Mouse (Mus musculus) spleen, embryonic (tissue): ENCODE results near the gene Noa1.

ENCODE experiments used
- CTCF ChIA-PET: fragments of 350-600 bp; sonication (Branson Sonifier 250); formaldehyde crosslinking; loops from one replicate; lab custom pipeline; 2022; lab: Charles Lee

Gene Noa1

GRCm38 (mm10) chr5:77309924-77310772 lies at the start of gene Noa1, which contains the start of gene Polr2b:
Noa1 (minus strand) TSS chr5:77310084.
Polr2b (plus strand) TSS chr5:77310147.
- CTCF ChIA-PET: no interaction called here

DNA sequence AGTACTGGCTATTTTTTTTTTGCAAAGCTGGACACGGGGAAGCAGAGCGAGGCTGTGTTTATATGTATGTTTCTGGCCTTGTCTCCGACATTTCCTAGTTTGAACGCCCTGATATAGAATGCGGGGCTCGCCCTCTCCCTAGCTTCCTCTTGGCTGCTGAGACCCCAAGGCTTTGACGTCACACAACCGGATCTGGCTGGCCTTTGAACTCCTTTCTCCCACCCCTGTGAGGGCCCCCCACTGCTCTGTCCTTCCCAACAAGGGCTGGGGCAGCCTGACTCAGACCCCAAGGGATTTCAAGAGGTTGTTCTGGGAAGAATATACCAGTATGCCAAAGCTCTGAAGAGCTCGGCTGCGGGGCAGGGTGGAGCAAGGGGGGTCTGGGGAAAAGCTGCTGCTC lies 48.5 kb upstream of the Noa1 start:
- CTCF ChIA-PET: interaction anchor here (0.7 kb wide), 1 partner anchor 60 kb away, joined by 4 read pairs; no protein-coding TSS in a partner anchor

- CTCF ChIA-PET: no interaction called here
Measured at GRCm38 (mm10) chr5:77357405-77358149, 47.7 kb upstream of the Noa1 start.

- CTCF ChIA-PET: interaction anchor here (1.6 kb wide), 1 partner anchor 8 kb away, joined by 4 read pairs; no protein-coding TSS in a partner anchor
Measured at GRCm38 (mm10) chr5:77355307-77356265, 45.7 kb upstream of the Noa1 start.

- CTCF ChIA-PET: interaction anchor here (1.6 kb wide), 1 partner anchor 9 kb away, joined by 4 read pairs; no protein-coding TSS in a partner anchor
Measured at GRCm38 (mm10) chr5:77354361-77354787, 44.5 kb upstream of the Noa1 start.

- CTCF ChIA-PET: interaction anchor here (0.6 to 0.7 kb wide), 4 partner anchors 31 to 1376 kb away, joined by 5 to 15 read pairs (median 6); no protein-coding TSS in a partner anchor
Measured at GRCm38 (mm10) chr5:77351691-77352090, 41.8 kb upstream of the Noa1 start.

- CTCF ChIA-PET: no interaction called here
Measured at GRCm38 (mm10) chr5:77349971-77350658, 40.2 kb upstream of the Noa1 start.

GRCm38 (mm10) chr5:77348901-77349300 lies 39.0 kb upstream of the Noa1 start:
- CTCF ChIA-PET: no interaction called here

DNA sequence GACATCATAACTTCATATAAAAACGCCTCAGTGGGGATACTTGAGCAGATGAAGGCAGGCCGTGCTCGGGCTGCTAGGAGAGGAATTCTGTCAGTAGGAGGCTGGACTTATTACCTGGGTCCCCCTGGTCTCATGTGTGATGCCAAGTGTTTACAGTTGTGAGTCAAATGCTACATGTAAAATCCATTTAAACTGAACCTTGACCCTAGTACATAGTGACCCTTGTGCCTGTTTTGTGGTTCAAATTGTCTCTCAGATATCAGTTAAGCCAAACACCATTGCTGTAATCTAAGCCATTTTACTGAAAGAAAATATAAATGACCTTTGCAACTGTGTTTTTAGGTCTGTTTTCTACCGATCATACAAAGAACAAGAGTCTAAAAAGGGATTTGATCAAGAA lies 30.1 kb upstream of the Noa1 start:
- CTCF ChIA-PET: no interaction called here

DNA sequence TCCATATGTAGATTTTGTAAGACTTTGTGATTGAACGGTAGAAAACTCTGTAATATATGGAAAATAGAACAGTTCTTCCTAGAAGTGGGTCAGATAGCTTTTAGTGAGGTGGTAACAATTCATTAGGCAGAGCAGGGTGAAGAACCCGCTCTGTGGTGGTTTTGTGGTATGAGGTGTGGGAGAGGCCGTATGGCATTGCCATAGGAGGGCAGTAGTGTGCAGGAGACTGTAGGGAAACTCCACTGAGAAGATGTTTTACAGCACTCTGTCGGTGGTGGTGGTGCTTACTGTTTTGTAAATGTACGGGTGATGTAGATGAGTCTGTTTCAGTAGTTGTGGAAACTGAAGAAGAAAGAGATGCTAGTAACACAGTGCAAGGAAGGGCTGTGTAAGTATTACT lies 20.3 kb upstream of the Noa1 start:
- CTCF ChIA-PET: no interaction called here

- CTCF ChIA-PET: no interaction called here
Measured at GRCm38 (mm10) chr5:77324936-77325335, 15.1 kb upstream of the Noa1 start.

DNA sequence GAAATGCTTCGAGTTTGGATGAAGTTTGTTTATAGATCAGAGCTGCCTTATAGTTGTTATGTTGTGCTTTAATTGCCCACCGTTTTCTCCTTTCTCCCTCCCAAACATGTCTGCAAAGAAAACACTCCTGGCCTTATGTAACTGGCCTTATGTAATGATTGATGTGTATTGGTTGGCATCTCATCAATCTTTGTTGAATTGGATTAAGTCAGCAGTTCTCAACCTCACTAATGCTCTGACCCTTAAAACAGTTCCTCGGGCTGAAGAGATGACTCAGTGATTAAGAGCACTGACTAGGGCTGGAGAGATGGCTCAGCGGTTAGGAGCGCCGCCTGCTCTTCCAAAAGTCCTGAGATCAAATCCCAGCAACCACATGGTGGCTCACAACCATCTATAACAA lies 5.1 kb upstream of the Noa1 start:
- CTCF ChIA-PET: no interaction called here

DNA sequence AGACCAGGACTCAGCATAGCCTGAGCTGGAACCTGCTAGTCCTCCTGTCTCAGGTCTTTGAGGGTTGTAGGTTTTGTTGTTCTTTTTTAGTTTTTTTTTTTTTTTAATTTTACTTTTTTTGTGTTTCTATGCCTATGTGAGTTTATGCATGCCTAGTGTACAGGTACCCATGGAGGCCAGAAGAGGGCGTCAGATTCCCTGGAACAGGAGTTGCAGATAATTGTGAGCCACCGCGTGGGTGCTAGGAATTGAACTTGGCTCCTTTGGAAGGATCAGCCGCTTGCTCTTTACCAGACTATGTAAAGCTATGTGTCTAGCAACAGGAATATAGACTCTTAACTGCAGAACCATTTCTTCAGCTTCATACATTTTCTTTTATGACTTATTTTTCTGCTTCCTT lies 4.3 kb upstream of the Noa1 start:
- CTCF ChIA-PET: no interaction called here

GRCm38 (mm10) chr5:77309051-77309906 lies 605 bp downstream of the Noa1 start:
- CTCF ChIA-PET: no interaction called here

DNA sequence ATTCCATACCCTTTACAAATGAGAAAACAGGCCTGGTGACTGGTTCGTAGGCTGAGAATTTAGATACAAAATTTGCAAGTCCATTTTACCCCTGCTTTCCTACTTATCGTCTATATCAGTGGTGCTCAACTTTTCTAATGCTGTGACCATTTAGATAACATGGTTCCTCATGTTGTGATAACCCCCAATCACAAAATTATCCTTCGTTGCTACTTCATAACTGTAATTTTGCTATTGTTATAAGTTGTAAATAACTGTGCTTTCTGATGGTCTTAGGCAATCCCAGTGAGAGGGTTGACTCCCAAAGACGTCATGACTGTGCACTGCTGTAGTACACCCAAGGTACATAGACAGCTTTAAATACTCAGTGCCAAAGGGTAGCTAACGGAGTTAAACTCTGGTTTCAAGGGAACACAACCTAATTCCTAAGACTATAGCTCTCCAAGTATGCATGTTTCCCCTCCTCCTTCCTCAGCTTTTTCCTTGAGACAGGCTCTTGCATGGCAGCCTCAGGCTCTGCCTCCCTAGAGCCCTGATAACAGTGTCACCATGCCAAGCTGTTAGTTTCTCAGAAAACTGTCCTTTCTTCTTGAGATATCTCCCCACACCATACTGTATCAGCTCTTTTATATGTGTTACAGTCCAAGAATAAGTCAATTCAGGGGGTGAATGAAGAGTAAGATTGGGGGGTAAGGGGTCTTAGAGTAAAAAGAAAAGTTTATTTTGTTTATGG lies 1.9 kb downstream of the Noa1 start:
- CTCF ChIA-PET: interaction anchor here (0.6 kb wide), 1 partner anchor 74 kb away, joined by 8 read pairs; no protein-coding TSS in a partner anchor

DNA sequence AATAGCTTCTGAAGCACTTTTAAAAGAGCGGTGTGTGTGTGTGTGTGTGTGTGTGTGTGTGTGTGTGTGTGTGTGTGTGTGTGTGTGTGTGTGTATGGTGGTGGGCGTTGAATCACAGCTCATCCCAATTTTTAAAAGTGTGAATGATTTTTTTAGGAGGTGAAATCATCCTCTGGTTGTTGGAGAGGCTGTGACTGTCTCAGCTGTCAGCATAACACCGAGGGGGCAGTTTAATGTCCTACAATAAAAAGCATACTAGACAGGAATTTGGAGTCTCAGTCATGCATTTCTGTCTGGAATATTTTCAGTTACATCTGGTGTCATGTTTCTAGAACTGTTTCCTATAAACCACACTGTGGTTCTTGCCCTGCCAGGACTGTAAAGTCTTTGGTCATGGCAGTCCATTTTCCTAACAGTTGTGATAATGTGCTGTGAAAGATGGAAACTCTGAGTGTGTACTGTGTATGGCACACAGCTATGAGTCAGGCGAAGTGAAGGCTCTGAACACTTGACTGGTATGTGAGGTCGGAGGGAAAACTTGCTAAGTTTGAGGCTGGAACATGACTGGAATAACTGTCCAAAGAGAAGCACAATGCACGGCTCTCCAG lies 8.5 kb downstream of the Noa1 start:
- CTCF ChIA-PET: no interaction called here

GRCm38 (mm10) chr5:77299486-77299885 lies 10.4 kb downstream of the Noa1 start:
- CTCF ChIA-PET: no interaction called here

DNA sequence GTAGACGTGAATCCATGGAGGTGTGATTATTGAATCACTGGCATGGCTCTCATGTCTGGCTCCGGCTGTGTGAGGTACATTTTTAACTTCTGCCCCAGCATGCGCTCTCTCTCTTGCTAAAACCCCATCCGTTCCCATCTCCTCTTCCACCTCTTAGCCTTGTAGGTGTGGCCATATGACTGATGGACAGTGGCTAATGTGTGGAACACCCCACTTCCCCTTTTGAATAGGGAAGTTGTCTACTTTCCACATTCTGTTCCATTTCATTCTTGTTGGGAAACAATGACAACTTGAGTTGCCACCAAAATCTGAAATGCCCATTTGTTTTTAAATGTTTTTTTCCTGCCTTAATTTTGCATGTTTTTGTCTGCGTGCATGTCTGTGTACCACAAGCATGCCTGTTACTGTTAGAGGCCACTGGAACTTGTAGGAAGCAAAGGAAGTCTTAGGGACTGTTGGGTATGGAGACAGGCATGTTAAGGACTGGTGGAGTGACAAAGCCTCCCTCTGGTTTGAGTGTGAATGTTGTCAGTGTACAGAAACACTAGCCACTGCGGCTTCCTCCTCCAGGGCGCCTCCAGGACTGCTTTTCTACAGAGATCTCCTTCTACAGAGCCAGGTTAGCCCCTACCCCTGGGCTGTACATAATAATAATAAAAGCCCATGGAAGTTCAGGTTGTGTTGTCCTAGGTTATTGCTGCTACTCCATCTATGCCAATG lies 16.9 kb downstream of the Noa1 start:
- CTCF ChIA-PET: no interaction called here
